Mouse (Mus musculus) liver, embryonic 15.5 days (tissue): ENCODE measurements around the gene H2afv. TPM values are rescaled to one million over a fixed set of nuclear protein-coding genes. Genes with fewer than 3 reads are reported as not detected.

Experiments used
- ATAC-seq: fragments of 200-750 bp; cut with Nextera tagmentation; 2 replicates; pipeline ENCODE4 v1.8.0; 2017; ENCODE audit warnings: moderate number of reproducible peaks, mild to moderate bottlenecking, moderate library complexity; ENCODE audit not compliant: insufficient read depth
- H3K27ac ChIP-seq: fragments of 300-500 bp; sonication (generic); replicated peaks from 2 replicates; pipeline ENCODE4 v1.5.1; 2015; ENCODE audit warnings: mild to moderate bottlenecking, inconsistent platforms
- H3K27me3 ChIP-seq: fragments of 300-500 bp; sonication (generic); 2 replicates; pipeline ENCODE4 v1.6.1; 2015; ENCODE audit warnings: mild to moderate bottlenecking, inconsistent platforms
- H3K36me3 ChIP-seq: fragments of 300-500 bp; sonication (generic); replicated peaks from 2 replicates; pipeline ENCODE4 v1.6.1; 2015; ENCODE audit warnings: moderate library complexity, mild to moderate bottlenecking, inconsistent platforms
- H3K4me1 ChIP-seq: fragments of 300-500 bp; sonication (generic); replicated peaks from 2 replicates; pipeline ENCODE4 v1.6.1; 2015; ENCODE audit warnings: inconsistent platforms
- H3K4me2 ChIP-seq: fragments of 300-500 bp; sonication (generic); 2 replicates; pipeline ENCODE4 v1.6.1; 2015; ENCODE audit warnings: moderate library complexity, mild to moderate bottlenecking, inconsistent platforms
- H3K4me3 ChIP-seq: fragments of 300-500 bp; sonication (generic); replicated peaks from 2 replicates; pipeline ENCODE4 v1.5.1; 2015; ENCODE audit warnings: mild to moderate bottlenecking, inconsistent platforms
- H3K9ac ChIP-seq: fragments of 300-500 bp; sonication (generic); 2 replicates; pipeline ENCODE4 v1.6.1; 2015; ENCODE audit warnings: moderate library complexity, mild to moderate bottlenecking, inconsistent platforms
- H3K9me3 ChIP-seq: fragments of 300-500 bp; sonication (generic); replicated peaks from 2 replicates; pipeline ENCODE4 v1.6.1; 2016; ENCODE audit warnings: inconsistent platforms
- WGBS: fragments of 180-500 bp; shearing (Covaris S2); methylation state at CpG from one replicate; pipeline ENCODE4 v1.1.7; 2015; ENCODE audit warnings: mixed read lengths; ENCODE audit not compliant: insufficient replicate concordance; 5-methylcytosine and 5-hydroxymethylcytosine counted together
- microRNA-seq: library from miRNA; unstranded; fragments of <30 nt; microRNA quantifications from one replicate; pipeline ENCODE4, GENCODE M21; 2016
- polyA plus RNA-seq: library from polyadenylated mRNA; unstranded; fragments of >200 nt; fragmentation: Nextera tagmentation; extraction: Ambion mirVana; gene quantifications from 2 replicates; pipeline ENCODE4 v1.2.1, GENCODE M21; 2015

The H2afv gene
- polyA plus RNA-seq, 1 experiment from 2014 or later, result 118 TPM

GRCm38 (mm10) chr11:6380916-6381315 lies 63.3 kb downstream of the H2afv start:
- no peaks in the 10 kb centered on the region for H3K36me3 ChIP-seq
- no peak for ATAC-seq
- no peaks in the 10 kb centered on the region for H3K27me3 ChIP-seq
- WGBS, result 70% methylated on average over 6 of the region's 6 CpGs
- no peak overlapping the region for H3K4me3 ChIP-seq
- no peaks in the 10 kb centered on the region for H3K4me1 ChIP-seq
- H3K9ac ChIP-seq, result no peak overlapping the region
- H3K9me3 ChIP-seq, result no peaks in the 10 kb centered on the region
- no peak overlapping the region for H3K4me2 ChIP-seq
- H3K27ac ChIP-seq, result no peak overlapping the region

Small RNA genes lying within 50 kb of the gene (microRNA-seq; reads per million reads assigned to microRNA genes)
- gene Gm22123 (0.76 reads per million), gene Mir7651 (1.3 reads per million)

Other genes starting within 250 kb of the H2afv start
- 0.14 TPM in 1 of 2 replicates, not detected in the other for gene A730071L15Rik, start 244.4 kb downstream of the H2afv start, polyA plus RNA-seq
- gene Nudcd3, start 244.0 kb downstream of the H2afv start, polyA plus RNA-seq, result 12.3 and 13.0 TPM in 2 replicates
- 0.06 and 0.13 TPM in 2 replicates for gene Npc1l1, start 214.3 kb downstream of the H2afv start, polyA plus RNA-seq
- 44.0 and 44.1 TPM in 2 replicates for gene Ddx56, start 176.7 kb downstream of the H2afv start, polyA plus RNA-seq
- gene Tmed4, start 169.6 kb downstream of the H2afv start, polyA plus RNA-seq, result 39.8 and 41.4 TPM in 2 replicates
- gene Ogdh, start 152.8 kb downstream of the H2afv start, polyA plus RNA-seq, result 89.7 and 97.6 TPM in 2 replicates
- gene Zmiz2, start 55.4 kb downstream of the H2afv start, polyA plus RNA-seq, result 3.5 and 4.3 TPM in 2 replicates
- gene Ppia, start 29.0 kb downstream of the H2afv start, polyA plus RNA-seq, result 2,223 and 2,518 TPM in 2 replicates
- 7.6 TPM in 2 replicates for gene Purb, start 31.5 kb upstream of the H2afv start, polyA plus RNA-seq
- gene Myo1g, start 76.5 kb upstream of the H2afv start, polyA plus RNA-seq, result 9.4 and 9.6 TPM in 2 replicates
- 40.1 and 43.9 TPM in 2 replicates for gene Ccm2, start 102.4 kb upstream of the H2afv start, polyA plus RNA-seq
- gene Nacad, start 161.6 kb upstream of the H2afv start, polyA plus RNA-seq, result 5.2 and 5.3 TPM in 2 replicates
- gene Tbrg4, start 181.6 kb upstream of the H2afv start, polyA plus RNA-seq, result 31.0 and 33.3 TPM in 2 replicates
- gene Wap, start 194.2 kb upstream of the H2afv start, polyA plus RNA-seq, result not detected in 2 replicates
- 0.09 and 0.13 TPM in 2 replicates for gene Ramp3, start 214.1 kb upstream of the H2afv start, polyA plus RNA-seq